Mouse (Mus musculus) neural tube, embryonic 15.5 days (tissue): ENCODE results near the gene Upk2. TPM values are rescaled to one million over a fixed set of nuclear protein-coding genes. Genes with fewer than 3 reads are reported as not detected.
"Not testable (repeated sequence)": the region's sequence is repeated elsewhere in the genome, so short reads cannot be mapped to it uniquely, and the experiment has no call there.

Source experiments
- ATAC-seq: fragments of 200-750 bp; cut with Nextera tagmentation; 2 replicates; pipeline ENCODE4 v1.8.0; 2017; ENCODE audit warnings: mild to moderate bottlenecking, moderate TSS enrichment, moderate library complexity; ENCODE audit not compliant: low FRiP score
- H3K27ac ChIP-seq: fragments of 300-500 bp; sonication (generic); replicated peaks from 2 replicates; pipeline ENCODE4 v1.5.1; 2015; ENCODE audit warnings: mild to moderate bottlenecking, inconsistent platforms
- H3K27me3 ChIP-seq: fragments of 300-500 bp; sonication (generic); replicated peaks from 2 replicates; pipeline ENCODE4 v1.6.1; 2015; ENCODE audit warnings: inconsistent platforms
- H3K36me3 ChIP-seq: fragments of 300-500 bp; sonication (generic); 2 replicates; pipeline ENCODE4 v1.6.1; 2015; ENCODE audit warnings: inconsistent platforms
- H3K4me1 ChIP-seq: fragments of 300-500 bp; sonication (generic); 2 replicates; pipeline ENCODE4 v1.6.1; 2015; ENCODE audit warnings: inconsistent platforms
- H3K4me2 ChIP-seq: fragments of 300-500 bp; sonication (generic); 2 replicates; pipeline ENCODE4 v1.6.1; 2015; ENCODE audit warnings: inconsistent platforms, mild to moderate bottlenecking, moderate library complexity
- H3K4me3 ChIP-seq: fragments of 300-500 bp; sonication (generic); replicated peaks from 2 replicates; pipeline ENCODE4 v1.5.1; 2015; ENCODE audit warnings: mild to moderate bottlenecking, inconsistent platforms
- H3K9ac ChIP-seq: fragments of 300-500 bp; sonication (generic); replicated peaks from 2 replicates; pipeline ENCODE4 v1.6.1; 2015; ENCODE audit warnings: mild to moderate bottlenecking, inconsistent platforms
- H3K9me3 ChIP-seq: fragments of 300-500 bp; sonication (generic); replicated peaks from 2 replicates; pipeline ENCODE4 v1.6.1; 2016; ENCODE audit warnings: inconsistent platforms
- WGBS: fragments of 180-500 bp; shearing (Covaris S2); methylation state at CpG from one replicate; pipeline ENCODE4 v1.1.7; 2015; ENCODE audit warnings: mixed read lengths; 5-methylcytosine and 5-hydroxymethylcytosine counted together
- polyA plus RNA-seq: library from polyadenylated mRNA; unstranded; fragments of >200 nt; fragmentation: Nextera tagmentation; extraction: Ambion mirVana; gene quantifications from 2 replicates; pipeline ENCODE4 v1.2.1, GENCODE M21; 2015

Upk2 gene
- polyA plus RNA-seq, 1 experiment from 2014 or later, result not detected

- not testable (repeated sequence) for H3K4me3 ChIP-seq, H3K27ac ChIP-seq, H3K36me3 ChIP-seq, H3K9me3 ChIP-seq, H3K9ac ChIP-seq, H3K27me3 ChIP-seq, H3K4me1 ChIP-seq, ATAC-seq, H3K4me2 ChIP-seq
- WGBS, result 90% methylated on average over 7 of the region's 7 CpGs
Measured at GRCm38 (mm10) chr9:44444402-44445025, 10.3 kb downstream of the Upk2 start.

DNA sequence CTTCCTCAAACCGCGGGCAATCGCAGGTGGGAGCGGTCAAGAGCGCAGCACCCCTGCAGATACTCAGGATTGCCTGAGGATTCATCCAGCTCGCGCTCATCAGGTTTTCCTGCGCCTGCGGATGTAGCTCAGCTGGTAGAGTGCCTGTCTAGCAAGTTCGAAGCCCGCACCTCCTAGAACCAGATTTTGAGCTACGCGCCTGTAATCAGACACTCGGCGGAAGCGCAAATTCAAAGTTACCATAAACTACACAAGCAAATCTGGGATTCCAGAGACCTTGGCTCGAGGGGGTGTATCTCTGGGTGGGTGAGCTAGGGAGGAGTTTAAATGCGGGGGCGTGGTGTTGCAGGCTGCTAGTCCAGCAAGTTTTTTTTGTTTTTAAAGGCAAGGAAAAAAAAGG, 13.8 kb downstream of the Upk2 start, which contains the start of gene Foxr1:
Gene Foxr1, minus strand, starts transcription at position 176 of the 400 bp plus-strand sequence.
- no peak for ATAC-seq
- WGBS, result 76% methylated on average over 19 of the region's 19 CpGs
- no peaks in the 10 kb centered on the region for H3K36me3 ChIP-seq
- no peak within 1 kb of the TSS for H3K4me3 ChIP-seq
- H3K4me2 ChIP-seq, result no peak within 1 kb of the TSS
- no peaks in the 10 kb centered on the region for H3K9me3 ChIP-seq
- H3K9ac ChIP-seq, result no peak within 1 kb of the TSS
- no peaks in the 10 kb centered on the region for H3K27me3 ChIP-seq
- H3K27ac ChIP-seq, result no peak within 1 kb of the TSS
- H3K4me1 ChIP-seq, result no peaks in the 10 kb centered on the region

GRCm38 (mm10) chr9:44435747-44436146, 19.0 kb downstream of the Upk2 start:
- no peak for ATAC-seq
- WGBS, result 75% methylated on average over 6 of the region's 6 CpGs
- H3K4me3 ChIP-seq, result no peak overlapping the region
- no peaks in the 10 kb centered on the region for H3K27me3 ChIP-seq
- H3K36me3 ChIP-seq, result no peaks in the 10 kb centered on the region
- H3K4me1 ChIP-seq, result 0 out of 2 replicates have a peak, but pooled peaks cover 2% of the 10 kb centered on the region
- no peak overlapping the region for H3K27ac ChIP-seq
- H3K4me2 ChIP-seq, result no peak overlapping the region
- no peak overlapping the region for H3K9ac ChIP-seq
- no peaks in the 10 kb centered on the region for H3K9me3 ChIP-seq

DNA sequence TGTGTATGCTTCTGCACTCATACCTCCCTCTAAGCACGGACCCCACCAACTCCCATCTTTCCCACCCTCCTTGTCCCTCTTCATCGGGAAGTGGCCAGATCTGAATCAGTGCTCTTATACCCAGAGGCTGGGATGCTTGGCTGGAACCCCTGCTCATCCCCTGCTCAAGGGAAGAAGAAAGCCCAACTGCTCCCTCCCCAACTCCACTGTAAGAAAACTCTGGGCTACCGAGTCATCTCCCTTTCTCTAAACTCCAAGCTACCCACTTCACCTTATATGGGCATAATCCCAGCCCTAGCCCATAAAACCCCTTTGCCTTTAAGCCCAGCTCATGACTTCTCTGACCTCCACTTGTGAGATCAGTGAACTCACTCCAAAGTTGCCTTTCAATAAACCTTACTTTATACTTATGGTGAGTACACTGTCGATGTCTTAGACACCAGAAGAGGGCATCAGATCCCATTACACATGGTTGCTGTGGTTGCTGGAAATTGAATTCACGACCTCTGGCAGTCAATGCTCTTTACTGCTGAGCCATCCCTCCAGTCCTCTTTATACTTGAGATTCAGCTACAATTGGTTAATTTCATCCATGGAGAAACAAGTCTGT, 22.1 kb downstream of the Upk2 start:
- Histone ChIP-seq H3K4me2 (no peak overlapping the region), H3K4me3 (no peak overlapping the region), H3K27me3 (no peaks in the 10 kb centered on the region), H3K27ac (no peak overlapping the region), H3K9me3 (no peaks in the 10 kb centered on the region), H3K4me1 (0 out of 2 replicates have a peak, but pooled peaks cover 2% of the 10 kb centered on the region), H3K36me3 (no peaks in the 10 kb centered on the region), H3K9ac (no peak overlapping the region)
- 47% methylated on average over 5 of the region's 5 CpGs for WGBS
- no peak for ATAC-seq

DNA sequence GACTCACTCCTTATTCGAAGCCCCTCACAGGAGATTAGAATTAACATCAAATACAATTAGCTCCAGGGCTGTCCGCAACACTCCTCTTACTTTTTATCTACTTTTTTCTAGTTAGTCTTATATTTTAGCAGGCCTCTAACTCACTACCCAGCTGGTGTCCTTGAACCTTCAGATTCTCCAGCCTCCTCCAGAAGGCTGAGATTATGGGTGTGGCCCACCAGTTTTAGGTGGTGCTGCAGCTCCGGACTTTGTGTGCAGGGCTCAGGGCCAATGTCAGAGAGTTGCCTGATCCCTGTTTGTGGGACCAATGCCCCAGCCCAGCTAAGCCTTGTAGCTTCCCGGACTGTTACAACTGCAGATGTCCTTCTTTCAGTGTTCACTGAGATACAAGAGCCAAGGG, 31.2 kb downstream of the Upk2 start:
- Histone ChIP-seq H3K4me1 (peaks cover 2% of the 10 kb centered on the region; the same call in 1 of the 2 replicates), H3K4me2 (no peak overlapping the region), H3K36me3 (no peaks in the 10 kb centered on the region), H3K27ac (no peak overlapping the region), H3K9ac (no peak overlapping the region), H3K27me3 (no peaks in the 10 kb centered on the region), H3K9me3 (no peaks in the 10 kb centered on the region), H3K4me3 (no peak overlapping the region)
- 91% methylated on average over 4 of the region's 4 CpGs for WGBS
- ATAC-seq, result no peak

DNA sequence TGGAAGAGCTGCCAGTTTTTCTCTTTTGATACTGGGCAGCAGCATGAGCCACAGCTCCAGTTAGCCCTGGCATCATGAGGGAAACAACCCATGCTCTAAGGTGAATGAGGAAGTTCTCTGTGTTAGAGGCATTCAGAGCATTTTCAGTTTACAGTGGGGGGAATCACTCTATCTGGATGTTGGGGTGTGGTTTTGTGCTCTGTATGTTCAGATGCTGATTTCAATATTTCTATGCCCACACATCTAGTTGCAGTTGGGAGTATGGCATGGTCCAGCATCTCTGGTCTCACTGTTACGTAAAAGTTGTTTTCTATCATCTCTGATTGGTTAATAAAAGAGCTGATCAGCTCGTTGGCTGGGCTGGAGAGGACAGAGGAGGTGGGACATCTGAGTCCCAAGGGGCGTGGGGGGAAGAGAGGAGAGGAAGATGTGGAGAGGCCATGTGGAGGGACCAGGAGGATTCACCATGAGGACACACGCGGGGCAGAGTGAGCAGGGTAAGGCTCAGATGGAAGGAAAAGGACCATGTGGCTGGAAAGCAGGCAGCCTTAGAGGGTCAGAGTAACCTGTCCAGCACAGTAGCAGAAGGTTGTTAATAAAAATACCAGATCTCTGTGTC, 34.4 kb downstream of the Upk2 start:
- Histone ChIP-seq H3K4me2 (no peak overlapping the region), H3K27ac (no peak overlapping the region), H3K4me1 (peaks cover 23% of the 10 kb centered on the region), H3K36me3 (peaks cover 7% of the 10 kb centered on the region; the same call in 1 of the 2 replicates), H3K9me3 (no peaks in the 10 kb centered on the region), H3K27me3 (no peaks in the 10 kb centered on the region), H3K9ac (no peak overlapping the region), H3K4me3 (no peak overlapping the region)
- no peak for ATAC-seq
- WGBS, result 85% methylated on average over 5 of the region's 5 CpGs

DNA sequence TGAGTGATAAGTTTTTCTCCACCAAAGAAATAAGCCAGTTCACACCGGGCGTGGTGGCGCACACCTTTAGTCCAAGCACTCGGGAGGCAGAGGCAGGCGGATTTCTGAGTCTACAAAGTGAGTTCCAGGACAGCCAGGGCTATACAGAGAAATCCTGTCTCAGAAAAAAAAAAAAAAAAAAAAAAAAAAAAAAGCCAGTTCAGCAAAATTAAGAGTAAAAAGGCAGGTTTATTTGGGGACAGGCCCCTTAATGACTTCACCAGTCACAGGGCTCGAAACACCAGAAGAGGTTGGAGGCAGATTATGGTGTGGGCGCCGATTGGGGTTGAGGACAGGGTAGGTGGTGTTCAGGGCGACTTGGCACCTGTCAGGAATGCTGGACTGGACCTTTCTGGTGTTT, 35.0 kb downstream of the Upk2 start:
- not testable (repeated sequence) for H3K4me3 ChIP-seq, H3K27ac ChIP-seq, ATAC-seq, H3K9me3 ChIP-seq, H3K27me3 ChIP-seq, H3K4me2 ChIP-seq, H3K9ac ChIP-seq
- Histone ChIP-seq H3K4me1 (peaks cover 23% of the 10 kb centered on the region), H3K36me3 (peaks cover 10% of the 10 kb centered on the region; the same call in 1 of the 2 replicates)
- WGBS, result 97% methylated on average over 9 of the region's 9 CpGs

DNA sequence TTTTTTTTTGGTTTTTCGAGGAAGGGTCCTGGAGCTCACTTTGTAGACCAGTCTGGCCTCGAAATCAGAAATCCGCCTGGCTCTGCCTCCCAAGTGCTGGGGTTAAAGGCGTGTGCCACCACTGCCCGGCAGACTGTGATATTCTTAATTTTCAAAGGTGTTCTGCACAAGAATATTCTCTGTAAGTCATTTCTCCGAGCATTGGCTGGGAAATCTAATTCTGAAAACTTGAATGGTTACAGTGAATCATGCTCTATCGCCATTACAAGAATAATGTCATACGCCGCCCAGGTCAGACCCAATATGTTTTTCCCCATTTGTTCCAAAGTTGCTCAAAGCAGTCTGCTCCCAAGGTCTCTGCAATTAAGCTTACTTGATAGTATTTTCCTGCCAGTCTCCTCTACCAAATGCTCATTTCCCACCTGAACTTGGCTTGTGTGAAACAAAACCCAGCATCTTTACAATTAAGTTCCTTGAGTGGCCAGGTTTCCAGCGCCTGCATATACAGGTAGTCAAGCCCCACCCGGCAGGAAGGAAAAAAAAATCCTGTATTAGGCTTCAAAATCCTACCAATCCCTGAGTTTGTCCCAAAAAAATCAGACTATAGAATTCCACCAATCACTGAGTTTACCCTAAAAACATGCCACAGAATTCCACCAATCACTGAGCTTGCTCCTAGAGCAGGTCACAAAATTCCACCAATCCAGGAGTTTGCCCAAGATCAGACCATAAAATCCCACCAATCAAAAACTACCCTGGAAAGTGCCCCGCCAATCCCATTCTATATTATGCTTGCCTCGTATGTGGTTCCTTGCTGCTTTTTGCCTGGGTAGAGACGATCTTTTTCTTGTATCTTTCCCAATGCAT, 36.0 kb downstream of the Upk2 start, which contains the start of gene Ccdc84:
Gene Ccdc84, minus strand, starts transcription at position 51 of the 867 bp plus-strand sequence.
- H3K27ac ChIP-seq, result peak within 1 kb of the TSS; percentile 88
- WGBS, result 80% methylated on average over 14 of the region's 14 CpGs
- no peak for ATAC-seq

GRCm38 (mm10) chr9:44417892-44418363, 36.8 kb downstream of the Upk2 start:
- H3K27ac ChIP-seq, result peak overlapping the region; percentile 88
- peaks cover 20% of the 10 kb centered on the region for H3K36me3 ChIP-seq
- H3K4me3 ChIP-seq, result peak overlapping the region; percentile 81
- H3K9me3 ChIP-seq, result no peaks in the 10 kb centered on the region
- peaks cover 23% of the 10 kb centered on the region for H3K4me1 ChIP-seq
- H3K4me2 ChIP-seq, result peak overlapping the region; percentile 88
- ATAC-seq, result peak; percentile 90
- peak overlapping the region; percentile 78 for H3K9ac ChIP-seq
- no peaks in the 10 kb centered on the region for H3K27me3 ChIP-seq
- under 1% methylated on average over 38 of the region's 38 CpGs for WGBS

More for the DNA sequence above, 36.0 kb downstream of the Upk2 start, which contains the start of gene Ccdc84:
- H3K9ac ChIP-seq, result peak within 1 kb of the TSS; percentile 78
- H3K4me3 ChIP-seq, result peak within 1 kb of the TSS; percentile 81
- H3K36me3 ChIP-seq, result peaks cover 16% of the 10 kb centered on the region; the same call in 1 of the 2 replicates
- H3K4me1 ChIP-seq, result peaks cover 23% of the 10 kb centered on the region
- no peaks in the 10 kb centered on the region for H3K9me3 ChIP-seq
- peak within 1 kb of the TSS; percentile 88 for H3K4me2 ChIP-seq
- no peaks in the 10 kb centered on the region for H3K27me3 ChIP-seq

DNA sequence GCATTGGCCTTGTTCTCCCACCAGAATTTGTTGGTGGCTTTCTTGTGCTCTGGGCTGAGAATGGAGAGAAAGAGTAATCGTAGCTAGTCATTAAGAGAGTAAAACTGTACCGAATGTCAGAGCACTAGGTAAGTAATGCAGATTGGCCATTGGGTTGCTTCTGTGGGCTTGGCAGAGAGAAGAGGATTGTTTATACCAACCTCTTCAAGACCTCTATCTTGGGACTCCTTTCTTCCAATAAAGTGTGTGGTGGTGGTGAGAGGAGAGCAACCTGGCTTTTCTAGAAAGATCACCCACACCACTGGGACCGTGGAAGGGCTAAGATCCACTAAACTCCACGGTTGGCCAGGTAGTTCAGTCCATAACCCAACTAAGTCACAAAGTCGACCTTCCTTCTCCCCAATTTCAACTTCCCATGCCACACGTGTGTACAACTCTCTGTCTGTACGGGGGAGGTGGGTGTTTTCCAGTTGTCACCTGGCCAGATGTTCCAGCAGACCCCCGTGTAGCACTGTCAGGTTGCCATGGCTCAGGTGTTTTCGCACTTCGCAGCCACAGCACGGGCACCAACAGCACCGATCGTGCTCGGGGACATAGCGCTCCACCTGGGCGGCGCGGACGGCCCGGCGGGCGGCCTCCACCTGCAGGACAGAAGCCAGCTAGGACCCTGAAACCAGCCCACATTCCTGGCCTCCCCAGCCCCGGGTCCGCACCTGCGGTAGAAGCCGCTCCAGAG, 37.5 kb downstream of the Upk2 start:
- Histone ChIP-seq H3K9me3 (no peaks in the 10 kb centered on the region), H3K4me2 (peak overlapping the region; percentile 88), H3K36me3 (peaks cover 26% of the 10 kb centered on the region), H3K4me1 (peaks cover 23% of the 10 kb centered on the region), H3K27me3 (no peaks in the 10 kb centered on the region), H3K4me3 (peak overlapping the region; percentile 81), H3K27ac (peak overlapping the region; percentile 88), H3K9ac (peak overlapping the region; percentile 78)
- 8% methylated on average over 26 of the region's 26 CpGs for WGBS
- peak; percentile 65 for ATAC-seq
